Mouse (Mus musculus): ENCODE results near the gene Spata1.

DNA sequence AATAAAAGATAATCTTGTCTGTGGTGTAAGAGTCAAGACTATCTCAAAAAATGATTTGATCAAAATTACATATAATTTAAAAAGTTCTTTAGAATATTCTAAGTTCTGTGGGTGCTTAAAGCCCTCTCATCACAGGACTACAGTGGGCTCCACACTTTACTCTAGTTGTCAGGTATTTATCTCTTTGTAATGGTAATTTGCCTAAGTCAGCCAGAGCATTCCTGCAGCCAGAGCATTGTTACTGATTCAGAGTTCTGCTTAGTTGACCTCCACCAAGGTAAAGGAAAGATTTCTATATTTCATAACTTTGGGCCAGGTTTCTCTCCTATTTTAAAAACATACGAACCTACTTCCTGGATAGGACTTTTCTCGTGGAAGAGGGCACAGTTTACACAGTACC, 30.3 kb downstream of the Spata1 start:
- TF ChIP-seq CTCF (conservative IDR thresholded peaks at IDR 0.05; ENCODE audit: insufficient read depth, insufficient read length, low read depth, low read length) (no peak), POLR2A (IDR thresholded peaks at IDR 0.05; ENCODE audit: low read depth, low read length) (no peak)

Data from kidney, adult 2 months (tissue).